Comparison of ENCODE assay signal across 27 mouse cellular contexts in the genomic region with DNA sequence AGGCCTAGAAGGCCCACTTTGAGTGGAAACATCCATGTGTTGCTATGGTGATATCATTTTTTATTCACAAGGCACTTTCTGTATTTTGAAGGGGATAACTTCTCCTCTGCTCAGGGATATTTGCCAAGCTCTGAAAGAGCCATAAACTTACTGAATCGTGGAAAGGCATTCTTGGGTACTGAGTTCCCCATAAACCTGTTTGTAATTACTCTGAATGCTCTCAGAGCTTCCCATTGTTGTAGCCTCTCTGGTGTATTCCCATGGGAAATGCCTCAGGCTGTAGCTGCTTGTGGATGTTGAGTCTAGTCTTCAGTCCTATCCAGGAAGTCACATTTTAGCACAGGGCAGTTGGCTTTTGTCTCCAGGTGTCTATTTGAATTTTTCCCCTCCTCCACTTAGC.
DNase-seq lines count a peak whose midpoint lies in the region; ATAC-seq and TF ChIP-seq lines count a peak whose summit lies in the region.
"Had no signal": no experiment of that assay in that cellular context is flagged by ENCODE, and none has a peak within 500 bp of the region (broad histone marks: within the 10 kb centered on the region; RNA-seq: fewer than 3 reads in every experiment).

No protein-coding gene starts in this region.

- no peak for TF ChIP-seq EP300 in lung, postnatal 0 days (IDR thresholded peaks at IDR 0.05)

- H3K4me2 ChIP-seq in kidney, postnatal 0 days (ENCODE audit: low read length): no peak overlapping the region
- H3K4me2 ChIP-seq in embryonic facial prominence, embryonic 15.5 days (replicated peaks): no peak overlapping the region
- H3K4me2 ChIP-seq in lung, postnatal 0 days (replicated peaks; ENCODE audit: low read depth, low read length): no peak overlapping the region
- H3K4me2 ChIP-seq: embryonic facial prominence, embryonic 12.5 days; hindbrain, embryonic 13.5 days; liver, embryonic 15.5 days; lung, embryonic 15.5 days; midbrain, embryonic 11.5 days; neural tube, embryonic 12.5 days; stomach, embryonic 15.5 days had no signal

- H3K27ac ChIP-seq in kidney, postnatal 0 days: no peak overlapping the region
- H3K27ac ChIP-seq in embryonic facial prominence, embryonic 15.5 days (replicated peaks): peak overlapping the region; percentile 22; the same call in 1 of the 2 replicates
- H3K27ac ChIP-seq in lung, postnatal 0 days (ENCODE audit: low read length): no peak overlapping the region
- H3K27ac ChIP-seq: embryonic facial prominence, embryonic 12.5 days; heart, adult 2 months; hindbrain, embryonic 13.5 days; liver, embryonic 15.5 days; lung, embryonic 15.5 days; neural tube, embryonic 12.5 days; stomach, embryonic 15.5 days had no signal

- no peak overlapping the region for H3K9ac ChIP-seq in kidney, postnatal 0 days (ENCODE audit: low read depth, low read length)
- H3K9ac ChIP-seq in embryonic facial prominence, embryonic 15.5 days: no peak overlapping the region
- H3K9ac ChIP-seq in lung, postnatal 0 days (replicated peaks; ENCODE audit: low read depth): no peak overlapping the region
- H3K9ac ChIP-seq: embryonic facial prominence, embryonic 12.5 days; hindbrain, embryonic 13.5 days; liver, embryonic 15.5 days; lung, embryonic 15.5 days; neural tube, embryonic 12.5 days; stomach, embryonic 15.5 days had no signal

- no peaks in the 10 kb centered on the region for H3K27me3 ChIP-seq in kidney, postnatal 0 days (ENCODE audit: insufficient read depth, low read length)
- no peaks in the 10 kb centered on the region for H3K27me3 ChIP-seq in embryonic facial prominence, embryonic 15.5 days
- no peaks in the 10 kb centered on the region for H3K27me3 ChIP-seq in lung, postnatal 0 days (replicated peaks; ENCODE audit: insufficient read depth, low read length)
- H3K27me3 ChIP-seq: embryonic facial prominence, embryonic 12.5 days; hindbrain, embryonic 13.5 days; liver, embryonic 15.5 days; lung, embryonic 15.5 days; neural tube, embryonic 12.5 days; stomach, embryonic 15.5 days had no signal

- WGBS in kidney, postnatal 0 days: 12% methylated on average over 1 of the region's 1 CpGs
- WGBS in embryonic facial prominence, embryonic 15.5 days: 8% methylated on average over 1 of the region's 1 CpGs
- 27% methylated on average over 1 of the region's 1 CpGs for WGBS in lung, postnatal 0 days

- peak; percentile 7 for DNase-seq in embryo, embryonic 10.5 days (ENCODE audit: low spot score)
- DNase-seq in embryo, embryonic 11 days: no peak
- peak; percentile 7 for DNase-seq in kidney, postnatal 0 days (ENCODE audit: low spot score)
- no peak for DNase-seq in kidney, adult 18-20 months
- DNase-seq in 3T3-L1 (ENCODE audit: low read depth, low spot score): peak; percentile 50
- DNase-seq in lung, postnatal 0 days (ENCODE audit: low spot score): no peak
- no peak for DNase-seq in urinary bladder, postnatal 25 days (ENCODE audit: low spot score)
- DNase-seq: adrenal gland, postnatal 36 days; cerebellum, adult 11 months; cerebellum, adult 9-11 months; gastrocnemius, postnatal 25 days; heart, adult 2 months; kidney, adult 9 months; kidney, postnatal 25 days; liver; lung, postnatal 4 days; thymus, postnatal 36 days had no signal

- no peaks in the 10 kb centered on the region for H3K9me3 ChIP-seq in kidney, postnatal 0 days (replicated peaks; ENCODE audit: low read length)
- no peaks in the 10 kb centered on the region for H3K9me3 ChIP-seq in embryonic facial prominence, embryonic 15.5 days (replicated peaks)
- no peaks in the 10 kb centered on the region for H3K9me3 ChIP-seq in lung, postnatal 0 days (ENCODE audit: low read length)
- H3K9me3 ChIP-seq: embryonic facial prominence, embryonic 12.5 days; hindbrain, embryonic 13.5 days; liver, embryonic 15.5 days; lung, embryonic 15.5 days; neural tube, embryonic 12.5 days; stomach, embryonic 15.5 days had no signal

- no peaks in the 10 kb centered on the region for H3K4me1 ChIP-seq in kidney, postnatal 0 days (replicated peaks; ENCODE audit: insufficient read depth, low read length)
- H3K4me1 ChIP-seq in embryonic facial prominence, embryonic 15.5 days: peaks cover 9% of the 10 kb centered on the region
- H3K4me1 ChIP-seq in lung, postnatal 0 days (ENCODE audit: insufficient read depth, low read depth, low read length): no peaks in the 10 kb centered on the region
- H3K4me1 ChIP-seq: embryonic facial prominence, embryonic 12.5 days; hindbrain, embryonic 13.5 days; liver, embryonic 15.5 days; lung, embryonic 15.5 days; neural tube, embryonic 12.5 days; stomach, embryonic 15.5 days had no signal

- no peak overlapping the region for H3K4me3 ChIP-seq in kidney, postnatal 0 days (replicated peaks; ENCODE audit: low read depth, low read length)
- H3K4me3 ChIP-seq in embryonic facial prominence, embryonic 15.5 days (replicated peaks): no peak overlapping the region
- no peak overlapping the region for H3K4me3 ChIP-seq in lung, postnatal 0 days (ENCODE audit: low read depth, low read length)
- H3K4me3 ChIP-seq: embryonic facial prominence, embryonic 12.5 days; heart, adult 2 months; hindbrain, embryonic 13.5 days; liver, embryonic 15.5 days; lung, embryonic 15.5 days; neural tube, embryonic 12.5 days; stomach, embryonic 15.5 days had no signal

- no peak for TF ChIP-seq CTCF in kidney, postnatal 0 days (IDR thresholded peaks at IDR 0.05; ENCODE audit: low read depth)
- TF ChIP-seq CTCF in lung, postnatal 0 days (IDR thresholded peaks at IDR 0.05): no peak

- H3K36me3 ChIP-seq in kidney, postnatal 0 days (ENCODE audit: insufficient read depth, low read length): no peaks in the 10 kb centered on the region
- no peaks in the 10 kb centered on the region for H3K36me3 ChIP-seq in embryonic facial prominence, embryonic 15.5 days
- H3K36me3 ChIP-seq in lung, postnatal 0 days (ENCODE audit: insufficient read depth, low read length): no peaks in the 10 kb centered on the region
- H3K36me3 ChIP-seq: embryonic facial prominence, embryonic 12.5 days; hindbrain, embryonic 13.5 days; liver, embryonic 15.5 days; lung, embryonic 15.5 days; neural tube, embryonic 12.5 days; stomach, embryonic 15.5 days had no signal

- no peak for ATAC-seq in kidney, postnatal 0 days (replicated peaks; ENCODE audit: low FRiP score, low read depth)
- peak; percentile 67 for ATAC-seq in embryonic facial prominence, embryonic 15.5 days (ENCODE audit: insufficient number of reproducible peaks, low FRiP score, low TSS enrichment, low read depth)
- ATAC-seq in lung, postnatal 0 days: no peak
- ATAC-seq: forebrain, embryonic 16.5 days; inflammation-experienced regulatory T-cells, adult 6 months had no signal

Comparison
In these comparisons a context has a peak if more than half of its experiments do, and no peak if none do; other contexts are left out.
1. DNase-seq: peak in embryo, embryonic 10.5 days (single experiment), kidney, postnatal 0 days (single experiment) and 3T3-L1 (single experiment); none in embryo, embryonic 11 days (single experiment), kidney, adult 18-20 months (single experiment), lung, postnatal 0 days (single experiment) and urinary bladder, postnatal 25 days (single experiment).